Mouse (Mus musculus) embryonic stem cell, embryonic (primary cell): ENCODE results near the gene Asgr1.

ENCODE experiments used
- CTCF ChIA-PET, 4 experiments: fragments of 300-600 bp in 2 of 4; fragments of 350-600 bp in 2 of 4; sonication (Branson Sonifier 250); formaldehyde crosslinking; loops; one replicate each; lab custom pipeline; 2022; ENCODE audit warnings: inconsistent platforms in 2 of 4; lab: Charles Lee
- POLR2A ChIA-PET, 4 experiments: fragments of 300-600 bp in 2 of 4; fragments of 350-600 bp in 2 of 4; sonication (Branson Sonifier 250); formaldehyde crosslinking; loops; one replicate each; lab custom pipeline; 2022; ENCODE audit warnings: antibody characterized with exemption in 4 of 4, inconsistent platforms in 1 of 4; lab: Charles Lee

Gene Asgr1

DNA sequence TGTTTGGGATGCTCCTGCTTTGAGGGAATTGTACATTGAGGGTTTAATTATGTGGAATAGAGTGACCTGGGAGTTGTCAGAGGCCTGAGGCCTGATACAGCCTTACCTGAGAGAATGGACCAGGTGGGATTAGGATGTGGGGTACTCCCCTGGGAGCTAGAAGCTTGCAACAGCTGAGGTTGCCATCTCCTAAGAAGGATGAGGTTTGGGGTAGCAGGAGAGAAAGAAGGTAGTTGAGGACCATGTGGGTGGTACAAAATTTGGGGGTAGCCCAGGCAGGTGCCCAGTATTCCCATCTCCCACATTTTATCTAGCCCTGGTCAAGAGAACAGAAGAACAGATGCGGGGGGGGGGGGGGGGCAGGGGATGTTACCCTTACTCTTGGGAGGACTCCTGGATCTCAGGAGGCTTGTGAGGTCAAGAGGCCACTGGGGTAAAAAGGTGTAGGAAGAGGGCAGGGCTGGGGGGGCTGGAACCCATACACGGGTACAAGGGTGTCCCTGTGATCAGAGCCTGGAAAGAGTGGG lies 34.3 kb upstream of the Asgr1 start:
- ChIA-PET POLR2A (interaction anchor here in 2 of 4 experiments (0.6 to 14.9 kb wide), 8 partner anchors 8 to 272 kb away, joined by 3 to 151 read pairs (median 13); partner anchors contain the start of genes Ctdnep1 (in 2 of the 2), Dvl2 (in 2 of the 2) and Phf23 (in 1 of the 2)), CTCF (interaction anchor here in 1 of 4 experiments (0.7 kb wide), 1 partner anchor 696 kb away, joined by 4 read pairs; the partner anchor contains the start of gene Trappc1)

DNA sequence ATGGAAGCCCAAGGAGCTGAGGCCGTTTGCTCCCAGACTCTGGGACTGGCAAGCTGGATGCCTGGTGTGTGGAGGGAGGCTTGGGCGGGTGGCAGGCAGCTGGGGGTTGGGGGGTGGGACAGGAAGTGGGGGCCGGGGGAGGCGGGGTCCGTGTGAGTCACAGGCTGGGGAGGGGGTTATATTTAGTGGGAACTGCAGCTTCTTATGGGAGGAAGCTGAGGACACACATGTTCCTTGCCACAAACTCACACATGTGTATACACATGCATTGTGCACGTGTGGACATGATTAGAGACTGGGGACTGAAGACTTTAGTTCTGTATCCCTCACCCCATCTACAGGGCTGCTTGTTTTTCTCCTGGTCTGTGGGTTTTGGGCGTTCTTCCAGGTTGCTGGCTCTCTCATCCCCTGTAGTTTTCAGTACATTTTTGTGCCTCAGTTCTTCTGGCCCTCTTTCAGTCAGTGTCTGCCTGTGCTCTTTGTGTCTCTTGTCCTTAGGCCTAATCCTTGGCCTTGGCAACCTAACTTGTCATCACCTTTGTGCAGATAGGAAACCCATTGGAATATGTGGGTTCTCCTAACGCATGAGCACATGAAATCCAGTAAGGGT lies 33.8 kb upstream of the Asgr1 start:
- ChIA-PET CTCF (interaction anchor here in 2 of 4 experiments (0.7 to 1.5 kb wide), 6 partner anchors 12 to 696 kb away, joined by 3 to 13 read pairs (median 5); partner anchors contain the start of genes Dvl2 (in 1 of the 2), Slc16a11 (in 1 of the 2) and Trappc1 (in 1 of the 2)), POLR2A (interaction anchor here in 2 of 4 experiments (0.6 to 14.9 kb wide), 14 partner anchors 9 to 271 kb away, joined by 3 to 151 read pairs (median 7); partner anchors contain the start of genes Ctdnep1 (in 2 of the 2), Dvl2 (in 2 of the 2), Eif5a (in 1 of the 2) and Elp5 (in 1 of the 2))

- CTCF ChIA-PET: interaction anchor here (0.6 to 1.5 kb wide), 22 partner anchors 10 to 411 kb away, joined by 3 to 22 read pairs (median 4); partner anchors contain the start of genes Slc16a11 (in 2 of the 4), Cldn7 (in 1 of the 4), Dvl2 (in 1 of the 4) and Tmem102 (in 1 of the 4)
- POLR2A ChIA-PET: interaction anchor here (0.5 to 14.9 kb wide), 50 partner anchors 8 to 911 kb away, joined by 3 to 151 read pairs (median 4); partner anchors contain the start of genes Ctdnep1 (in 3 of the 4), Dvl2 (in 3 of the 4), Eif5a (in 3 of the 4) and Slc2a4 (in 2 of the 4)
These were observed 33.1 kb upstream of the Asgr1 start for GRCm38 (mm10) chr11:70020731-70021263.

DNA sequence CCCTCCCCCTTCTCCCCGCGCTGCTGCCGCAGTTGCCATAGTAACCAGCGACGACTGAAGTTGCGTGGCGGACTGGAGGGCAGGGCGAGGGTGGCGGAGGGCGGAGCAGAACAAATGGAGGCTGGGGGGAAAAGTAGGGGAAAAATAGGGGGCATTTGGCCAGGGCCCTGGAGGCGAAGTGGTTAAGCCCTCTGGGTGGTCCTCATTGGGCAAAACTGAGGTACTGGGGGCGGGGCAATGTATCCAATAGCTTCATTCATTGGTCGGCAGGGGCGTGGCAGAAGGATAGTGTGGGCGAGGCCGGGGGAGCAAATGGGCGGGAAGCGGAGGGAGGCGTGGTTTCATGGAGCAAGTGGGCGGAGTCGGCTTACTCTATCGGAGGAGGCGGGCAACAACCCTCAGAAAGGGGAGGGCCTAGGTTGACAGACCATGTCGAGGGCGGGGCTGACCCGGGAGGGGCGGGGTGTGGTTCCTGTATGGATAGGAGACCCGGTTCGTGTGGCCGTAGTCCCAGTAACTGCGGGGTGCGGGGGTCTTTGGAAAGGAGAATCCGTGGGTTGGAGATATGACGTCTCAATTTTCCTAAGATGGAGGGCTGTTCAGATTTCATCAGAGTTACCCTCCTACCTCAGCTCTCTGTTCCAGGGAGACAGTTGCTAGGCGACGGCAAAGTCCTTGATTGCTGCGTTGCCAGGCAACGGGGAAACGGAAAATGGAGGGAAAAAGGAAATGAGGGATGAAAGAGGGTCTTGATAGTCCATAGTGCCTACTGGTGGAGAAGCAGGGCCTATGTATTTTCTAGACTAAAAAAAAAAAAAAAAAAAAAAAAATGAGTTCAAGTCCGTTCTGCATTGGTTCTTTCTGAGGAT lies 32.4 kb upstream of the Asgr1 start:
- ChIA-PET CTCF (interaction anchor here (0.6 to 1.5 kb wide), 27 partner anchors 11 to 410 kb away, joined by 3 to 22 read pairs (median 4); partner anchors contain the start of genes Slc16a11 (in 2 of the 4), Cldn7 (in 1 of the 4), Dvl2 (in 1 of the 4) and Eif5a (in 1 of the 4)), POLR2A (interaction anchor here (0.5 to 14.9 kb wide), 56 partner anchors 8 to 911 kb away, joined by 3 to 151 read pairs (median 4); partner anchors contain the start of genes Ctdnep1 (in 3 of the 4), Dvl2 (in 3 of the 4), Eif5a (in 3 of the 4) and Slc2a4 (in 2 of the 4))

- CTCF ChIA-PET: no interaction called here
- POLR2A ChIA-PET: interaction anchor here in 1 of 4 experiments (0.6 kb wide), 1 partner anchor 318 kb away, joined by 4 read pairs; no protein-coding TSS in a partner anchor
These were observed 30.3 kb upstream of the Asgr1 start for GRCm38 (mm10) chr11:70023481-70024150.

- ChIA-PET CTCF (no interaction called here), POLR2A (interaction anchor here in 1 of 4 experiments (0.6 kb wide), 1 partner anchor 318 kb away, joined by 4 read pairs; no protein-coding TSS in a partner anchor)
These were observed 29.8 kb upstream of the Asgr1 start for GRCm38 (mm10) chr11:70024151-70024514.

DNA sequence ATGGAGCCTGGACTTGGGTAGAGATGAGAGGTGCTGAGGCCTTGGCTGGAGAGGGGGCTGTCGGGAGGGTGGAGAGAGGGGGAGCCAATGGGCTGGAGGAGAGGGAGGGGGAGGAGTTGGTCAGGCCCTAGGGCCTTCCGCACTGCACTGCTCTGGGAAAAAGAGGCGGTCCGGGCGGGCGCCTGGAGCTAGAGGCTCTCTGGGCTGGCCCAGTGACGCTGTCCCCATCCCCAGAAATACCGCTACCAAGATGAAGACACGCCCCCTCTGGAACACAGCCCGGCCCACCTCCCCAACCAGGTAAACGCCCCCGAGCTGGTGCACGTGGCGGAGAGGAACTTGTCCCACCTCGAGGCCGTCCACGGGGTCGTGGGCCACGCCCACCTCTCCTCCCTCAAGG lies 27.2 kb upstream of the Asgr1 start:
- POLR2A ChIA-PET: interaction anchor here in 3 of 4 experiments (0.5 to 1.8 kb wide), 17 partner anchors 11 to 704 kb away, joined by 3 to 9 read pairs (median 4); partner anchors contain the start of genes Acadvl (in 2 of the 3), Dvl2 (in 2 of the 3), 0610010K14Rik (in 1 of the 3) and Asgr1 (in 1 of the 3)

GRCm38 (mm10) chr11:70027397-70027796 lies 26.5 kb upstream of the Asgr1 start:
- CTCF ChIA-PET: interaction anchor here in 3 of 4 experiments (0.6 to 1.7 kb wide), 7 partner anchors 27 to 399 kb away, joined by 3 to 6 read pairs (median 3); partner anchors contain the start of gene Dvl2 (in 1 of the 3)
- POLR2A ChIA-PET: interaction anchor here (0.5 to 1.6 kb wide), 15 partner anchors 13 to 328 kb away, joined by 3 to 9 read pairs (median 5); partner anchors contain the start of genes Dvl2 (in 2 of the 4), Asgr1 (in 1 of the 4) and Eif5a (in 1 of the 4)

More for the DNA sequence above, 27.2 kb upstream of the Asgr1 start:
- CTCF ChIA-PET: interaction anchor here in 3 of 4 experiments (0.6 to 1.7 kb wide), 7 partner anchors 17 to 398 kb away, joined by 3 to 6 read pairs (median 4); partner anchors contain the start of gene Dvl2 (in 1 of the 3)

- CTCF ChIA-PET: interaction anchor here in 1 of 4 experiments (0.6 kb wide), 1 partner anchor 396 kb away, joined by 3 read pairs; the partner anchor contains the start of gene Fxr2
- POLR2A ChIA-PET: interaction anchor here in 2 of 4 experiments (0.8 to 1.8 kb wide), 6 partner anchors 12 to 31 kb away, joined by 3 to 8 read pairs (median 3); no protein-coding TSS in a partner anchor
These were observed 25.3 kb upstream of the Asgr1 start for GRCm38 (mm10) chr11:70028401-70029129.

DNA sequence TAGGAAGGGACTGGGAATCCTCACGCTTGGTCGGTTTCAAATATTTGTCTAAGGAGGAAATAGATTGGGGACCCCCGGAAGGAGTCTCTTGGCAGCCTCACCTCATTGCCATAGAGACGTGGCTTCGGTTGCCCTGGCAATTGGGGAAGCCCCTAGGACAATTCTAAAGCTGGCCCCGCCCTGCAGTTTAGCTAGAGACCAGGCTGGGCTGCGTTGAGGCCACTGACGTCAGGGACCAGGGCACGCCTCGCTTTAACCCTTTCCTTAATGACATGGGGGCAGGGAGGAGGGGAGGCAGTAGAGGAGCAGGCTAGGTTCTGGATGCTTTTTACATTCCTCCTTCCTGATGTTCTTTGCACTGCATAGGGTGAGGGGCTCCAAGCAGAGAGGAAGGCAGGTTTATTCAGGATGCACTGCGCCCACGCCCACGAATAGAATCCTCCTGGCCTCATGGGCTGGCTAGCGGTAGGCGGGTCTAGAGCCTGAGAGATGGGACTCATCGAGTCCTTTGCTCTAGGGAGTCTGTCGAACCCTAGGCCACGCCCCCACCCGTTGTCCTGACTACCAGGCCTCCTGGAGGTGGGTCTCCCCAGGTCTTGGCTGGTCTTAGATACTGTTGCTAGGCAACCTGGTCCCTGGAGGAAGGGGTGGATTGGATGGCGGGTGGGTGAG lies 24.6 kb upstream of the Asgr1 start:
- ChIA-PET POLR2A (interaction anchor here in 2 of 4 experiments (0.8 to 1.8 kb wide), 7 partner anchors 11 to 191 kb away, joined by 3 to 8 read pairs (median 3); partner anchors contain the start of gene Slc16a13 (in 1 of the 2)), CTCF (interaction anchor here in 2 of 4 experiments (0.5 to 0.6 kb wide), 3 partner anchors 27 to 396 kb away, joined by 3 to 6 read pairs (median 3); partner anchors contain the start of gene Fxr2 (in 1 of the 2))

DNA sequence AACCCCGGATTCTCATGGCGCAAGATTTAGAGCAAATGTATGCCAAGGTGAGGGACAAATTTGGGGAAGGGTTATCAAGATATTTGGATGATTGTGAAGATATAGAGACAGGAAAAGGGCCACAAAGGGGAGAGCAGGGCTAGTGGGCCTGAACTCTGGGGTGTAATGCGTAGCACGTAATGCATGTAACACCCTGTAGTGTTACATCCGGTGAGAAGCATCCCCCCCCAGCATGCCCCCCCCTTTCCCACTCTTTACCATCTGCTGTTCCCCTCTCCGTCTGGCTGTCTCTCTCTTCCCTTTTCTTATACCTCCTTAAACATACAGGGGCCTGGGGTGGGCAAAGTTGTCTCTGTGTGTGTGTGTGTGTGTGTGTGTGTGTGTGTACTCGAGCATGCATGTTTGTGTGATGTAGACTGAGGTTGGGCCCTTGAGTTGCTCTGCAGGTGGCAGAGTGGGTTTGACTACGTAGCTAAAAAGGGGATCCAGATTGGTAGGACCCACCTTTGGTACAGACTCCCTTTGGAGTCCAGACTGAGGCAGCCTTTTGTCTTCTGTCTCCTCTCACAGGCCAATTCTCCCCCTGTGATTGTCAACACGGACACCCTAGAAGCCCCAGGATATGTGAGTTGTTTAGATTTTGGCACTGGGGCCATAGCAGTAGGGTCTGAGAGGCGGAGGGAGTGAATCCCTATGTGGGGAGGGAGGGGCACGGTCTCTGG lies 23.9 kb upstream of the Asgr1 start:
- POLR2A ChIA-PET: interaction anchor here in 3 of 4 experiments (0.7 to 1.8 kb wide), 7 partner anchors 14 to 845 kb away, joined by 3 to 8 read pairs (median 3); partner anchors contain the start of gene Slc16a13 (in 1 of the 3)
- CTCF ChIA-PET: interaction anchor here in 1 of 4 experiments (0.6 kb wide), 1 partner anchor 171 kb away, joined by 3 read pairs; no protein-coding TSS in a partner anchor

DNA sequence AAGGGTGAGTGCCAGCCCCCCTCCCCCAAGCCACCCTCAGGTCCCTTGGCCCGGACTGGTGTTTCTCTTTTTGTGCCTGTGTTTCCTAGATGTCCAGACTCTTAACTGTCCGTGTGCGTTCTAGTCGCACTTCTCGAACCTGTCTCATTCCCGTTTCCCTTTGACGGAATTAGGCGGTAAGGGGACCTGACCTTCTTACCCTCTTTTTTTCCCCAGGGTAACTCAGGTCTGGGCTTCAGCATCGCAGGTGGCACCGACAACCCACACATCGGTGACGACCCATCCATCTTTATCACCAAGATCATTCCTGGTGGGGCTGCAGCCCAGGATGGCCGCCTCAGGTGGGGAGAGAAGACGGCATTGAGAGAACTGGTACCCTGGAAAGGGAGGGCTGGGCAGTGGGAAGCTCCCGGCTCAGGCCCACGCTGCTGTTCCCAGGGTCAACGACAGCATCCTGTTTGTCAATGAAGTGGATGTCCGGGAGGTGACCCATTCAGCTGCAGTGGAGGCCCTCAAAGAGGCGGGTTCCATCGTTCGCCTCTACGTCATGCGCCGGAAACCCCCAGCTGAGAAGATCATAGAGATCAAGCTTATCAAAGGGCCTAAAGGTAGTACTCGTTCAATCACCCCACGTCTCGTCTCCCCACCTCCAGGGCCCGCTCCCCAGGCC lies 23.1 kb upstream of the Asgr1 start:
- CTCF ChIA-PET: interaction anchor here in 1 of 4 experiments (0.6 kb wide), 1 partner anchor 24 kb away, joined by 5 read pairs; no protein-coding TSS in a partner anchor
- POLR2A ChIA-PET: interaction anchor here in 2 of 4 experiments (0.7 to 1.1 kb wide), 4 partner anchors 10 to 846 kb away, joined by 3 to 4 read pairs (median 3); partner anchors contain the start of gene Slc16a13 (in 1 of the 2)

DNA sequence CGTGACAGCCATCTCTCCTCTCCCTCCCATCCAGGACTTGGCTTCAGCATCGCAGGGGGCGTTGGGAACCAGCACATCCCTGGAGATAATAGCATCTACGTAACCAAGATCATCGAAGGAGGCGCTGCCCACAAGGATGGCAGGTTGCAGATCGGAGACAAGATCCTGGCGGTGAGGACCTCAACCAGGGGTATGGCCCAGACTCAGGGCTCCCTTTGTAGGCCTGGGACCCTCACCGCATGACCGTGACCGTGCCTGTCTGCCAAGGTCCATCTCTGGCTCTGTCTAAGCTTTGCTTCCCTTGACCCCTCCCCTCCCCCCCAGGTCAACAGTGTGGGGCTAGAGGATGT lies 22.6 kb upstream of the Asgr1 start:
- CTCF ChIA-PET: interaction anchor here in 1 of 4 experiments (0.6 kb wide), 1 partner anchor 24 kb away, joined by 5 read pairs; no protein-coding TSS in a partner anchor
- POLR2A ChIA-PET: interaction anchor here in 1 of 4 experiments (1.0 kb wide), 1 partner anchor 10 kb away, joined by 3 read pairs; no protein-coding TSS in a partner anchor
